Mouse (Mus musculus) stomach, postnatal 0 days (tissue): ENCODE data around the gene Ccdc177.

Experiments
- CTCF ChIP-seq: IDR thresholded peaks from 2 replicates; pipeline ENCODE4 v1.5.1; 2016; ENCODE audit warnings: antibody characterized with exemption, low read depth, mild to moderate bottlenecking, moderate library complexity
- EP300 ChIP-seq: optimal IDR thresholded peaks from 2 replicates; pipeline ENCODE3; 2016; ENCODE audit warnings: antibody characterized with exemption

DNA sequence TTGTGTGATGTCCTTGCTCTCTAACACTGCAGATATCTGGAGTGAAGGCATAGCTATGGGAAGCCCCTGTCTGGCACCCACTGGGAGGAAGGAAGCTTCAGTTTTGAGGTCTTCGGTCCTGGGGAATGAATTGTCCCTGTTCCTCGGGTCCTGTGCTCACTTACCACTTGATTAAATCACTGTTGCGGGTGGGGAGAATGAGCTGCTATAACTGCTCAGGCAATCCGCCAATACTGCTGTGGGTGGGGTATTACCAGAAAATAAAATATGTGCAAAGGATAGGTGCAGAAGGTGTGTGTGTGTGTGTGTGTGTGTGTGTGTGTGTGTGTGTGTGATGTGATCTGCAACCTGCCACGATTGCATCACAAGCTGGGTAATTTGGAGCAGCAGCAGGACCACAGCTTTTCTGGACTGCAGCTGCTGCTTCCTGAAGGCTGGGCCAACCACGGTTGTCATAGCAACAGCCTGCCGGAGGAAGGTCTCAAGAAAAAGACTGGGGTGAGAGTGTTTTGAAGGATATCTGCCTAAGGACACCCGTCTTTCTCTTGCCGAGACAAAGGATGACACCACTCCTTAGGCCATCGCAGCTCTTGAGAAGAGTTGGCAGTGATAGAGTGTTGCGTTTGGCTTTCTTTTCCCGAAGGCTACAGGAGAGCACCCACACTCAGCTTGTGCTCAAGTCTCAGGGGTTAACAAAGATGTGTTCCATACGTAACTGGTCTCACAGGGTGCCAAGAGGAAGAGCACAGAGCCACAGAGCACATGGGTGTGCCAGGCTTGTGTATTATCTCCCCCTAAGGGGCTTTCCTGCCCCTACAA lies 23.8 kb downstream of the Ccdc177 start:
- no peak for TF ChIP-seq CTCF
- TF ChIP-seq EP300, result no peak
